Mouse (Mus musculus) urinary bladder, postnatal 25 days (tissue): ENCODE results near the gene Psmg3.

Experiments used
- DNase-seq: peaks from one replicate; pipeline ENCODE4 v3.0.0; 2022; ENCODE audit warnings: low spot score

Psmg3 gene

DNA sequence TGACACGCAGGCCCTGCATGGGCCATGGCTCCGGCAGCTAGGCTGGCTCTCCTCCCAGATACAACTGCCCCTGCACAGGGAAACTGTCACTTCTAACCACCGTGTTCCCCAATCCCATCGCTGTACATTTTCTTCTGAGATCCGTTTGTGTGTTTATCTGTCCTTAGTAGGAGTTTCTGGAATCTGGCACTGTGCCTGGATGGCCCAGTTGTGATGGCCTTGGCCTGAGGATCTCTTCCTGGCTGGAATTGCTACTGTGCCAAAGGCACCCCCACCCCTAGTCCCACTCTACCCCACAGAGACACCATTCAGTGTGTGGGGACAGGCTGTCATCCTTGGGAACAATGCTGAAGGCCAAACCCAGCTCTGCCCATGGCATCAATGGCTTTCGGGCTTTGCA, 10.7 kb downstream of the Psmg3 start:
- DNase-seq: no peak

GRCm38 (mm10) chr5:139813963-139814381, 12.7 kb downstream of the Psmg3 start:
- peak; percentile 43 for DNase-seq

- no peak for DNase-seq
Measured at GRCm38 (mm10) chr5:139813126-139813490, 13.6 kb downstream of the Psmg3 start.

GRCm38 (mm10) chr5:139812398-139813125, 14.1 kb downstream of the Psmg3 start:
- no peak for DNase-seq

DNA sequence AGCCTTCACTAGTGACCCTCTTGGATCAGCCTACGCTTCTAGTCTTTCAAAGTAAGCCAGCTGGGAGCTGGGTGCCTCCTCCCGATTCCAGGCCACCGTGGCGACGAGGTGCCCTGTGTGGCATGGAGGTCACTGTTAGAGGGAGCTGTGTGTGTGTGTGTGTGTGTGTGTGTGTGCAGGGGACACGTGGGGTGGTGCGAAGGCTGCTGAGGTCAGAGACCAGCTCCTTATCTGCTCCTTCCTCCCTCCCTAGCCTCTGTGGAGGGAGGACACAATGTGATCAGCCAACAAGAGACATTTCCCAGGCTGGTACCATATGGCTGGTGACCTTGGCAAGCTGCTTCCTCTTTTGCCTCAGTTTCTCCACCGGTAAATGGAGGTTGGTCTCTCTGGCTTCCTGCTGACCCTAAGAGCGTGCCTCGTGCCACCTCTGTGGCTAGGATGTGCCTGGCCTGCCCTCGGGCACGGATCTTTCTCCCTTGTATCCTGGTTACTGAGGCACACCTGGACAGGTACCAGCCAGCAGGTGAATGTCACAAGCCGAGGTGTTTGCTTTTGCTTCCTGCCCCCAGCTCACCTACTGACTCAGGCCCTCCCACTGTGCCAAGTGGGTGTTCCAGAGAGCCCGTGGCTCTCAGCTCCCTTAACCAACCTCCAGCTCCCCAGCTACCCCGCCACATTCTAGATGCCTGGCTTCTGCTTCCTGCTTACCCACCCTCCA, 14.8 kb downstream of the Psmg3 start:
- no peak for DNase-seq

- no peak for DNase-seq
Measured at GRCm38 (mm10) chr5:139809397-139809796, 17.3 kb downstream of the Psmg3 start.

- no peak for DNase-seq
Measured at GRCm38 (mm10) chr5:139805924-139806323, 20.8 kb downstream of the Psmg3 start.

DNA sequence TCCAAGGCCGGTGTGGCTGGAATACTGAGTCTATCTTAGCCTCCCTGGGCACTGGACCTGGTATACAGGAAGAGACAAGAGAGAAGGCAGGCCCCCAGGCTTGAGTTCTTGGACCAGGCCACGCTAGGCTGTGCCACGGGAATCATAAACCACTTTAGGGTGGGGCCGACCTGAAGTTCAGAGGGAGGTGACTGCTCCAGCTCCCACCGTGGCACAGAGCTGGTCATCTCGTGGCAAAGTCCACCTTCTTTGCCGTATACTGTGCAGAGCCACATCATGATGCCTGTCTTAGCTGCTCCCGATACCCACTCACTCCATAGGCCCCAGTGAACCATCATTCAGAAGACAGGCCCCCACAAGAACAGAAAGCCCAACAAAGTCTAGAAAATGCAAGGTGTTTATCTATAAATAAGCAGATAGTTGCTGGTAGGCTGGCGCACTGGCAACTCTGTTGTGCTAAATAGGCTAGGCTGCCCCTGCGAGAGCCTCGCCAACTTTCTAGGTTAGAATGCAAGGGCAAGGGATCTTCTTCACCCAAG, 22.0 kb downstream of the Psmg3 start:
- DNase-seq: no peak

DNA sequence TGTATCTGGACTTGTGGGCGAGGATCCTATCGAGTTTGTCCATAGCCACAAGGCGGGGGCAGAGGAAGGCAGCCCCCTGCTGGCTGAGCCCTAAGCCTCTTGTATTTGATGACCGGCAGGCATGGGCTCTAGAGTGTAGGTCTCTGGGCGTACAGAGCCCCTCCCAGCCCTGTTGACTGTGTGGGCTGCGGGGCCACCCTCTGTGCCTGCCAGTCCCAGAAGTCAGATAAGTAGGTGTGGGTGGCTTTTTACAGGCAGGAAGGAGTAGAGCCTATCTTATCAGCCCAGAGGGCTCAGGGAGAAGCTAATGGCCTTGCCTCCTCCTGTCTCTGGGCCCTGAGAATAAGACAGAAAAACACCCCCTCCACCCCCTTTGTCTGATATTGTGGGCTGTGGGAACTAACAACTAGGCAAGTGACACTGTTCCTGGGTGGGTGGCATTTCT, 22.6 kb downstream of the Psmg3 start:
- no peak for DNase-seq

- DNase-seq: peak; percentile 48
Measured at GRCm38 (mm10) chr5:139803601-139804102, 23.0 kb downstream of the Psmg3 start.

- DNase-seq: no peak
Measured at GRCm38 (mm10) chr5:139803165-139803564, 23.5 kb downstream of the Psmg3 start.

GRCm38 (mm10) chr5:139801880-139802279, 24.8 kb downstream of the Psmg3 start:
- no peak for DNase-seq

GRCm38 (mm10) chr5:139801231-139801630, 25.5 kb downstream of the Psmg3 start:
- DNase-seq: no peak

GRCm38 (mm10) chr5:139799801-139800590, 26.7 kb downstream of the Psmg3 start:
- DNase-seq: no peak

GRCm38 (mm10) chr5:139799041-139799440, 27.6 kb downstream of the Psmg3 start:
- no peak for DNase-seq

GRCm38 (mm10) chr5:139798168-139798900, 28.4 kb downstream of the Psmg3 start:
- no peak for DNase-seq

GRCm38 (mm10) chr5:139797473-139798167, 29.1 kb downstream of the Psmg3 start:
- DNase-seq: peak; percentile 87

GRCm38 (mm10) chr5:139796900-139797299, 29.8 kb downstream of the Psmg3 start:
- peak; percentile 79 for DNase-seq

DNA sequence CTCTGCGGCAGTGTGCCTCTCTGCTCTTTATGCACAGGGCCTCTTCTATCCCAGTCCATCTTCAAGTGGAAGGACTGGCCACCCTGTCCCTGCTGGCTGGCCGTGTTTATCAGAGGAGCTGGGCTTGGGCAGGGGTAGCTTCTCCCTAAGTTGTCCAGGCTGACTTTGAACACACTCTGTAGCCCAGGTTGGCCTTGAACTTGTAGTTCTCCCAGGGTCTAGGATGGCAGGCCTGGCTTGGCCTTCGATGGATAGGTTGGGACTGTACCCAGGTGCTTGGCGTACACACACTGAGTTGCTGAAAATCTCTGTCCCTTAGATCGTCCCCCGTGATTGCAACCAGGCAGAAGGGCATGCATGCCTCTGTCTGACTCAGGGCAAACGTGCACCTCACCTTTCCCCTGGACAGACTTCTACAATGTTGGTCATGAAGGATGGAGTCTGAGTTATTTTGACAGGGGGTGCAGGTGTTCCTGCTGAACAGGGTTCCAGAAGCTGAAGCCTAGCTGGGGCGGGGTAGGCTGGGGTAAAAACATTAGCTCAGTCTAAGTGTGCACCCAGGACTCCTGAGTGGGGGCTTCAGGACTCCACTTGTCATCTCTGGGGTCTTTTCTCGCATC, 30.6 kb downstream of the Psmg3 start:
- no peak for DNase-seq

DNA sequence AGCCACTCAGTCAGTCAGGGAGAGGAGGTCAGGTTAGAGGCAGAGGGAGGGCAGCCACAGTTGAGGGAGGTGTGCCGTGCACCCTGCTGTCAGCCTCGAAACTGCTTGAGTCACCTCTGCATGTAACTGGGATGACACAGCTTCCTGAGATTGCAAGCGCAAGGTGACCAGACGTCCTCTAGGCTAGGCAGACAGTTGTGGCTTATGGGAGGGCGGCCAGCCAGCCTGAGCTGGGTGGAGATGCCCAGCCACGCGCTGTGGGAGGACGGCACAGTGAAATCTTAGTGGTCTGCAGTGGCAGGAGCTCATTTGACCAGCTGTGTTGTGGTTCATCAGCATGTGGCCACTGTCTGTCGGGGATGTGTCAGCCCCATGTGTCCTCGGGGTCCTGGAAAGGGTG, 31.7 kb downstream of the Psmg3 start:
- peak; percentile 36 for DNase-seq
